7 mouse cellular contexts compared by ENCODE assay signal in the genomic region with DNA sequence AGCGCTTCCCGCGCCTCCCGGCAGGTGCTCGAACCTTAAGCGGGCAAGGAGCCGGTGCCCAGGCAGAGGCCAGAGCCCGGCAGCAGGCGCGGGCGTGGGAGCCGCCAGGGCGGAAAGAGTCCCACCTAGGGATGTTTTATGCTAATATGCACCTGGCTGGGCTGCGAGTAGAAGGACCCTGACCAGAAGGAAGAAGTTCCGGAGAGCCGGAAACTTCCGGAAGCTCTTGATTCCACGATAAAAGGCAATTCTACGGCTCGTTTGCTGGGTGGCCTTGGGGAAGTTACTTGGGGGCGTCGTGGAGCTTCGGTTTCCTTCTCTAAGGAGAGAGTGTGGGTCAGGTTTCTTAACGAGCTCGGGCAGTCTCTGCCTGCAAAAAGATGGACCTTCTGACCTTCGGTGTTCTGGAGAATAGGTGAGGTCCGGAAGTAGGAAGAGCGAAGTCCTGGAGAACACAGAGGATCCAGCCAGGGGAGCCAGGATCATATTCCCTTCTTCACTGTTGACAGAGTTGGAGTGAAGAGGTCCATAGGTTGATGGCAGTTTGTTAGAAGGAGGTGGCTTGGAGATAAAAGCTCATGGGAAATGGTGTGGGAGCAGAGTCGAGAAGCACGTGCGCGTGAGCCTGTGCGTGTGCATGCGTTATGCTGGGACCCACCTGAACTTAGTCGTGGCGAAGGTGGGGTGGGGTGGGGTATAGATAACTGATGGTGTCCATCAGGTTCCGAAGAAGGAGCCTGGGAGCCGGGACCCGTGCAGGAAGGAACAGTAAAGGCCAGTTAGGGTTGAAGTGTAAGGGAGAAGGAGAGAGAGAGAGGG. TPM values are rescaled to one million over a fixed set of nuclear protein-coding genes. Genes with fewer than 3 reads are reported as not detected.
DNase-seq lines count a peak whose midpoint lies in the region; ATAC-seq and TF ChIP-seq lines count a peak whose summit lies in the region.

No protein-coding gene starts in this region.

- H3K9me3 ChIP-seq in lung, embryonic 16.5 days (ENCODE audit: control insufficient read depth, low read length): no peaks in the 10 kb centered on the region
- no peaks in the 10 kb centered on the region for H3K9me3 ChIP-seq in forebrain, embryonic 12.5 days
- H3K9me3 ChIP-seq in limb, embryonic 14.5 days (ENCODE audit: control insufficient read depth, low read length): no peaks in the 10 kb centered on the region
- H3K9me3 ChIP-seq in stomach, embryonic 16.5 days (replicated peaks; ENCODE audit: control insufficient read depth, low read length): no peaks in the 10 kb centered on the region

- peaks cover 4% of the 10 kb centered on the region for H3K27me3 ChIP-seq in lung, embryonic 16.5 days (ENCODE audit: control insufficient read depth, insufficient read depth, low read depth, low read length)
- peaks cover 81% of the 10 kb centered on the region for H3K27me3 ChIP-seq in forebrain, embryonic 12.5 days
- no peaks in the 10 kb centered on the region for H3K27me3 ChIP-seq in limb, embryonic 14.5 days (ENCODE audit: control insufficient read depth, insufficient read depth, low read length)
- H3K27me3 ChIP-seq in stomach, embryonic 16.5 days (ENCODE audit: control insufficient read depth, insufficient read depth, low read length): no peaks in the 10 kb centered on the region

- ATAC-seq in lung, embryonic 16.5 days (ENCODE audit: low read depth): no peak
- no peak for ATAC-seq in forebrain, embryonic 12.5 days (ENCODE audit: low FRiP score)
- ATAC-seq in limb, embryonic 14.5 days (ENCODE audit: low FRiP score, low read depth): no peak
- peak; percentile 23; the same call in 1 of the 2 replicates for ATAC-seq in stomach, embryonic 16.5 days (ENCODE audit: insufficient read depth, low FRiP score)
- no peak for ATAC-seq in cerebellum, adult (ENCODE audit: insufficient number of reproducible peaks, low FRiP score, low TSS enrichment)

- peak overlapping the region; percentile 53 for H3K9ac ChIP-seq in lung, embryonic 16.5 days (ENCODE audit: low read length)
- H3K9ac ChIP-seq in forebrain, embryonic 12.5 days: 0 out of 2 replicates have a peak overlapping the region, but pooled peaks have one; percentile 26
- peak overlapping the region; percentile 44; the same call in 1 of the 2 replicates for H3K9ac ChIP-seq in limb, embryonic 14.5 days (ENCODE audit: low read depth, low read length, severe bottlenecking)
- peak overlapping the region; percentile 70 for H3K9ac ChIP-seq in stomach, embryonic 16.5 days (ENCODE audit: low read length)

- 5% methylated on average over 39 of the region's 39 CpGs for WGBS in lung, embryonic 16.5 days
- 5% methylated on average over 39 of the region's 39 CpGs for WGBS in forebrain, embryonic 12.5 days
- WGBS in limb, embryonic 14.5 days: 3% methylated on average over 39 of the region's 39 CpGs
- WGBS in stomach, embryonic 16.5 days: 11% methylated on average over 39 of the region's 39 CpGs

- no peak overlapping the region for H3K27ac ChIP-seq in lung, embryonic 16.5 days (ENCODE audit: low read length)
- no peak overlapping the region for H3K27ac ChIP-seq in forebrain, embryonic 12.5 days
- H3K27ac ChIP-seq in limb, embryonic 14.5 days (replicated peaks; ENCODE audit: low read depth, low read length): no peak overlapping the region
- no peak overlapping the region for H3K27ac ChIP-seq in stomach, embryonic 16.5 days (ENCODE audit: low read length)

- peaks cover 36% of the 10 kb centered on the region for H3K4me1 ChIP-seq in lung, embryonic 16.5 days (replicated peaks; ENCODE audit: control insufficient read depth, insufficient read depth, low read length)
- peaks cover 41% of the 10 kb centered on the region for H3K4me1 ChIP-seq in forebrain, embryonic 12.5 days
- H3K4me1 ChIP-seq in limb, embryonic 14.5 days (ENCODE audit: control insufficient read depth, insufficient read depth, low read length): peaks cover 57% of the 10 kb centered on the region
- peaks cover 40% of the 10 kb centered on the region for H3K4me1 ChIP-seq in stomach, embryonic 16.5 days (ENCODE audit: control insufficient read depth, insufficient read depth, low read length)

- TF ChIP-seq POLR2A in limb, embryonic 14.5 days (IDR thresholded peaks at IDR 0.05; ENCODE audit: borderline replicate concordance, extremely low read depth, insufficient read depth, insufficient read length): no peak

- peak overlapping the region; percentile 46 for H3K4me3 ChIP-seq in lung, embryonic 16.5 days (ENCODE audit: low read length)
- peak overlapping the region; percentile 36 for H3K4me3 ChIP-seq in forebrain, embryonic 12.5 days (replicated peaks)
- peak overlapping the region; percentile 38 for H3K4me3 ChIP-seq in limb, embryonic 14.5 days (replicated peaks; ENCODE audit: low read length)
- peak overlapping the region; percentile 43 for H3K4me3 ChIP-seq in stomach, embryonic 16.5 days (replicated peaks; ENCODE audit: low read length)

- no peaks in the 10 kb centered on the region for H3K36me3 ChIP-seq in lung, embryonic 16.5 days (ENCODE audit: control insufficient read depth, insufficient read depth, low read length)
- no peaks in the 10 kb centered on the region for H3K36me3 ChIP-seq in forebrain, embryonic 12.5 days (replicated peaks)
- no peaks in the 10 kb centered on the region for H3K36me3 ChIP-seq in limb, embryonic 14.5 days (ENCODE audit: control insufficient read depth, insufficient read depth, low read length)
- H3K36me3 ChIP-seq in stomach, embryonic 16.5 days (ENCODE audit: control insufficient read depth, insufficient read depth, low read length): no peaks in the 10 kb centered on the region

- DNase-seq in lung, adult 18-20 months: no peak
- DNase-seq in limb, embryonic 14.5 days (ENCODE audit: low spot score): no peak
- DNase-seq in T-cell, adult 2 months (ENCODE audit: low spot score): no peak

- H3K4me2 ChIP-seq in lung, embryonic 16.5 days (ENCODE audit: low read depth, low read length): peak overlapping the region; percentile 88
- peak overlapping the region; percentile 49 for H3K4me2 ChIP-seq in forebrain, embryonic 12.5 days
- H3K4me2 ChIP-seq in limb, embryonic 14.5 days (replicated peaks; ENCODE audit: low read depth, low read length, severe bottlenecking): peak overlapping the region; percentile 85
- H3K4me2 ChIP-seq in stomach, embryonic 16.5 days (ENCODE audit: low read depth, low read length): peak overlapping the region; percentile 74

RNA-seq across cellular contexts. Expression of gene Ephb3, which starts 44.4 kb away (rescaled TPM):
- 28.3 and 28.9 TPM in 2 replicates for polyA plus RNA-seq in lung, embryonic 16.5 days (2015; fragmentation: Nextera tagmentation; extraction: Ambion mirVana)
- polyA plus RNA-seq in forebrain, embryonic 12.5 days (2016; fragmentation: Nextera tagmentation; extraction: Ambion mirVana): 16.7 and 17.7 TPM in 2 replicates
- polyA plus RNA-seq in limb, embryonic 14.5 days (2012; rRNA removed): 70.9 and 96.8 TPM in 2 replicates
- 37.0 and 42.1 TPM in 2 replicates for polyA plus RNA-seq in limb, embryonic 14.5 days (2014; fragmentation: Nextera tagmentation; extraction: Ambion mirVana)
- 20.6 and 22.1 TPM in 2 replicates for polyA plus RNA-seq in stomach, embryonic 16.5 days (2015; fragmentation: Nextera tagmentation; extraction: Ambion mirVana)
